Mouse (Mus musculus): Measurements from ENCODE around the gene Bri3.

DNA sequence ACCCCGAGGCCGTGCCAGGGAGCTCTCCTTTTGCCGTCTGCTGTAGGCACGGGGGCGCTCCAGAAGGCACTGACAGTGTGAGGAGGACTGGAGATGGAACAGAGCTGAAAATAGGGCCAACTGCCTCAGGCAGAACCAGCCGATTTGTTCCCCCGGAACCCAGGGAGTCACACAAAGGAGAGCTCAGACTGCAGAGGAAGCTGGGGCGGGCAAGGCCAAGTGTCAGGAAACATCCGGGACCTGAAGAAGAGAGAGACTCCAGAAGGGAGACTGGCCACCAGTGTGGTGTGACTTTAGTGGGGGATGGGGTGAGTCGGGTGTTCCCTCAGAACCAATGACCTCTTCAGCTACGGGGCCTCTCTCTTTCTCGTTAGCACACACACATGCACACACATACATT, 24.9 kb upstream of the Bri3 start:
- TF ChIP-seq CTCF (IDR thresholded peaks at IDR 0.05; ENCODE audit: insufficient read depth, low read depth, low read length) (no peak), POLR2A (IDR thresholded peaks at IDR 0.05; ENCODE audit: insufficient read depth, low read depth, low read length) (no peak)
